Mouse (Mus musculus): ENCODE results near the gene Rtl5. TPM values are rescaled to one million over a fixed set of nuclear protein-coding genes. Genes with fewer than 3 reads are reported as not detected.

The Rtl5 gene
- polyA plus RNA-seq, 1 experiment from 2014 or later = 3.9 TPM

DNA sequence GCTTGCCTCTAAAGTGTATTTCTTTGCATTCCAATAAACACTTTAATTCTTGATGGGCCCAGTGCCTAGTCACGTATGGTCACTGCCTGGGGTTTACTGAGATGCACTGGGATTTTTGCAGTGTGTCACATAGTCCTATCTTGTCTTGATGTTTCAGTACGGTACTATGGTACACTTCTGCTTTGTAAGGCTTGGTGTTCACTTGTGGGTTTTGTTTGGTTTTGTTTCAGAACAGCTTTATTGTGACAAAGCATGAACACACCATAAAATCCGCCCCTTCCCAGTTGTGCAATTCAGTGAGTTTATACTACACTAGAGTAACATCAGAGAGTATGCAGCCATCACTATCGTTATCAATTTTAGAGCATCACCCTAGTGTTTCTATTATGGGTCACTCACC is 17.1 kb downstream of the Rtl5 start:
- Histone ChIP-seq H3K9ac (replicated peaks; ENCODE audit: low read depth, low read length) (no peak overlapping the region), H3K4me1 (ENCODE audit: control insufficient read depth, insufficient read depth, low read length) (no peaks in the 10 kb centered on the region), H3K4me2 (ENCODE audit: low read depth, low read length) (no peak overlapping the region), H3K27ac (ENCODE audit: low read depth, low read length) (no peak overlapping the region), H3K27me3 (ENCODE audit: control insufficient read depth, insufficient read depth, low read length) (no peaks in the 10 kb centered on the region), H3K9me3 (ENCODE audit: control insufficient read depth, low read length) (no peaks in the 10 kb centered on the region), H3K36me3 (ENCODE audit: control insufficient read depth, insufficient read depth, low read length) (no peaks in the 10 kb centered on the region), H3K4me3 (ENCODE audit: low read depth, low read length) (no peak overlapping the region)
- 83% methylated on average over 4 of the region's 4 CpGs for WGBS
- no peak for ATAC-seq (ENCODE audit: low read depth)

DNA sequence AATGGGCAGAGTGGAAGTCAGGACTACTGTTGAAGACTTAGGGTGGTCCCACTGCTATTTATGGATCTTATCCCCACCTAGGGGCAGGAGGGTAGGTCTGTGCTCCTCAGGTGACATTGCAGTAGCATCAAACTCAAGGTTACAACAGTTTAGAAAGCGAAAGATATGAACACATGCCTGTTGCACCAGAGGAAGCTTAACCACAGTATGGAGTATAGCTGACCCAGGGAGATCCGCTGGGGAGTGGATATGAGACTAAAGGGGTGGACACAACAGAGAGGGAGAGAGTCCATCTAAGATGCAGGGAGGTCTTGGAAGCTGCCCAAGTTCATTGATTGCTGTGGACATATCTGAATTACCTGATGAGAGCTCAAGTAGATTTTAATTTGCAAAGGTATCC is 17.7 kb downstream of the Rtl5 start:
- Histone ChIP-seq H3K4me1 (ENCODE audit: control insufficient read depth, insufficient read depth, low read length) (no peaks in the 10 kb centered on the region), H3K9ac (replicated peaks; ENCODE audit: low read depth, low read length) (no peak overlapping the region), H3K4me3 (ENCODE audit: low read depth, low read length) (no peak overlapping the region), H3K36me3 (ENCODE audit: control insufficient read depth, insufficient read depth, low read length) (no peaks in the 10 kb centered on the region), H3K27ac (ENCODE audit: low read depth, low read length) (no peak overlapping the region), H3K4me2 (ENCODE audit: low read depth, low read length) (no peak overlapping the region), H3K9me3 (ENCODE audit: control insufficient read depth, low read length) (no peaks in the 10 kb centered on the region), H3K27me3 (ENCODE audit: control insufficient read depth, insufficient read depth, low read length) (no peaks in the 10 kb centered on the region)
- ATAC-seq (ENCODE audit: low read depth) = no peak
- 87% methylated on average over 2 of the region's 2 CpGs for WGBS

DNA sequence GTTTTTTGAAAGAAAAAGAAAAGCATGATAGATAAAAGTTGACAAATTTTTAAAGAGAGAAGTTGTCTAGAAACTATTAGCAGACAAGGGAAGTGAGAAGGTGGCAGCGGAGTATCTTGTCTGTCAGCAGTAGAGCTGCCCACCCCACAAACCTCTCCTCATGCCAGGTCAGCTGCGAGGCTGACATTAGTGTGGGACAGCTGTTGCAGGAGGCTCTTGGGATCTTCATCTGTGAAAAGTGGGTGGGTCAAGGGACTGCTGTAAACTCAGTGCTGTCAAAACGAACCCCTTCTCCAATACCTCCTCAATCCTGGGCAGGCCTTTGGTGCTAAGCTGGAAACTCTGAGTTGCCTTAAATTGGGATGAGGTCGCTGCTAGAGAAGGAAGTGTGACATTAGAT is 19.9 kb downstream of the Rtl5 start:
- H3K4me1 ChIP-seq (ENCODE audit: control insufficient read depth, insufficient read depth, low read length) = no peaks in the 10 kb centered on the region
- no peaks in the 10 kb centered on the region for H3K36me3 ChIP-seq (ENCODE audit: control insufficient read depth, insufficient read depth, low read length)
- no peak overlapping the region for H3K9ac ChIP-seq (replicated peaks; ENCODE audit: low read depth, low read length)
- WGBS = 83% methylated on average over 4 of the region's 4 CpGs
- H3K4me3 ChIP-seq (ENCODE audit: low read depth, low read length) = no peak overlapping the region
- no peak overlapping the region for H3K4me2 ChIP-seq (ENCODE audit: low read depth, low read length)
- ATAC-seq (ENCODE audit: low read depth) = no peak
- H3K27ac ChIP-seq (ENCODE audit: low read depth, low read length) = no peak overlapping the region
- no peaks in the 10 kb centered on the region for H3K27me3 ChIP-seq (ENCODE audit: control insufficient read depth, insufficient read depth, low read length)
- no peaks in the 10 kb centered on the region for H3K9me3 ChIP-seq (ENCODE audit: control insufficient read depth, low read length)

DNA sequence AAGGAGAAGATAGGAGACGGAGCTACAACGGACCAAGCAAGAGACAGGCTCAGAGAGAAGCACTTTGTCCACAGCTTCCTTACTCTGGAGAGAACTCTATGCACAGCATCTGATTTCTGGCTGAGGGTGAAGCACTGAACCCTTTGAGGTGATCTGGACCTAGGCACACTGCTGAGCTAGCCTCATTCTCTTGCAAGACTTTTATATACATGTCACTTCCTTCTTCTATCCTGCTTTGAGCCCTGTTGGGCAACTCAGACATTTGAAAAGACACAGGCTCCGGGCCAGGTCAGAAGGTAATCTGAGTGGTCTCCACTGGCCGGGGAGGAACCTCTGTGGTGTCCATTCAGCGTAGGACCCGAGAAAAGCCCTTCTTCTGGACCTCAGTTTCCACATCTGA is 20.6 kb downstream of the Rtl5 start:
- WGBS = 84% methylated on average over 6 of the region's 6 CpGs
- Histone ChIP-seq H3K9me3 (ENCODE audit: control insufficient read depth, low read length) (no peaks in the 10 kb centered on the region), H3K4me3 (ENCODE audit: low read depth, low read length) (no peak overlapping the region), H3K4me2 (ENCODE audit: low read depth, low read length) (no peak overlapping the region), H3K27ac (ENCODE audit: low read depth, low read length) (no peak overlapping the region), H3K36me3 (ENCODE audit: control insufficient read depth, insufficient read depth, low read length) (no peaks in the 10 kb centered on the region), H3K9ac (replicated peaks; ENCODE audit: low read depth, low read length) (no peak overlapping the region), H3K27me3 (ENCODE audit: control insufficient read depth, insufficient read depth, low read length) (no peaks in the 10 kb centered on the region), H3K4me1 (ENCODE audit: control insufficient read depth, insufficient read depth, low read length) (no peaks in the 10 kb centered on the region)
- ATAC-seq (ENCODE audit: low read depth) = no peak

DNA sequence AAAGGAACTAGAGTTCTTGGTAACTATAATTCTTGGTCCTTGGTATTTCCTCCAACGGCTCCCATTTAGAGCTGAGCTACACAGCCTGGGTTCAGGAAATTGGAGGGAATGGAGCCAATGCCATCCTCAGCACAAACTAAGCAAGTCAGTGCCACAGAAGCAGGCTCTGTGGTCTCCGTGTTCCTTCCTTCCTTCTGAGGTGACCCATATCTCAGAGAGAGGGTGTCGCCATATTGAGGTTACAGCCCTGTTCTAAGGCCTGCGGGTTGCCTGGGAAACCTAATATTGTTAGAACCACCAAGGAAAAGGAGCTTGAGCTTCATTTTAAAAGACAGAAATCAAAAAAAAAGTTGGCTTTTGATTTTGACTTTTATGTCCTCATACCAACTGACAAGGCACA is 28.7 kb downstream of the Rtl5 start:
- WGBS = 90% methylated on average over 4 of the region's 4 CpGs
- no peak overlapping the region for H3K4me2 ChIP-seq (ENCODE audit: low read depth, low read length)
- no peak for ATAC-seq (ENCODE audit: low read depth)
- H3K4me1 ChIP-seq (ENCODE audit: control insufficient read depth, insufficient read depth, low read length) = no peaks in the 10 kb centered on the region
- no peaks in the 10 kb centered on the region for H3K27me3 ChIP-seq (ENCODE audit: control insufficient read depth, insufficient read depth, low read length)
- no peak overlapping the region for H3K27ac ChIP-seq (ENCODE audit: low read depth, low read length)
- H3K4me3 ChIP-seq (ENCODE audit: low read depth, low read length) = no peak overlapping the region
- H3K9me3 ChIP-seq (ENCODE audit: control insufficient read depth, low read length) = no peaks in the 10 kb centered on the region
- no peaks in the 10 kb centered on the region for H3K36me3 ChIP-seq (ENCODE audit: control insufficient read depth, insufficient read depth, low read length)
- no peak overlapping the region for H3K9ac ChIP-seq (replicated peaks; ENCODE audit: low read depth, low read length)

DNA sequence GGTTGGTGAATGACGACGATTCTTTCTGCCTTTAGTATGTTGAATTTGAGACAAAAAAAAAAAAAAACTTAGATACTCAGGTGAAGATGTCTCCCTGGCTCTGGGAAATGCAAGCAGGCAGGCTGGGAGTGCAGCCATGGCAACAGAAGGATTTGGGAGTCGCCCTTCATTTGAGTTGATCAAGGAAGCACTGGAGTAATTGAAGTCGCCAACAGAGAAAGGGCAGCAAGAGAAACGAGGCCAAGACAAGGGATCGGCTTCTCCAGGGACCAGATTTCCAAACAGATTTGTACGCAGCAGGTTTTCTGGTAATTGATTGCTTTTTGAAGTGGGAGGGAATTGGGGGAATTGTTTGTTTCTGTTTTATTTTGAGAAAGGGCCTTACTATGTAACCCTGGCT is 29.5 kb downstream of the Rtl5 start:
- WGBS = 69% methylated on average over 7 of the region's 7 CpGs
- ATAC-seq (ENCODE audit: low read depth) = no peak
- no peaks in the 10 kb centered on the region for H3K36me3 ChIP-seq (ENCODE audit: control insufficient read depth, insufficient read depth, low read length)
- H3K4me1 ChIP-seq (ENCODE audit: control insufficient read depth, insufficient read depth, low read length) = no peaks in the 10 kb centered on the region
- no peak overlapping the region for H3K27ac ChIP-seq (ENCODE audit: low read depth, low read length)
- no peak overlapping the region for H3K4me3 ChIP-seq (ENCODE audit: low read depth, low read length)
- no peak overlapping the region for H3K9ac ChIP-seq (replicated peaks; ENCODE audit: low read depth, low read length)
- H3K27me3 ChIP-seq (ENCODE audit: control insufficient read depth, insufficient read depth, low read length) = no peaks in the 10 kb centered on the region
- no peak overlapping the region for H3K4me2 ChIP-seq (ENCODE audit: low read depth, low read length)
- no peaks in the 10 kb centered on the region for H3K9me3 ChIP-seq (ENCODE audit: control insufficient read depth, low read length)

DNA sequence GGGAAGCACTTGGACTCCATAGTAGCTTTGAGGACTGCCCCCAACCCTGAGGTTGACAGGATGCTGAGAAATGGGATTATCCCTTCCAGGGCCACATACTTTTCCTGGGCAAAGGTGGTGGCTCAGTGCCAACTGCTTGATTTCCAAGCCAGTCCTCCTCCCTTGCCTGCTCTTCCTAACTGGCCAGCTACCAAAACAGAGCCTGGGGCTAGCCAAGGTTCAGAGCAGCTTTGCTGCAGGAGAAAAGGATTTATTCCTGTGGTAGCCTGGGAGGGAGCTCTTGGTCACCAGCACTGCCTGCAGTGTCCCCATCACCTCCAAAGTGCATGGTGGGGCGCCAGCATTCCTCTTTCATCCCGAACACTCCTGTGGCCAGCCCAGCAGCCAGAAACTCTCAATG is 33.6 kb downstream of the Rtl5 start:
- Histone ChIP-seq H3K9me3 (ENCODE audit: control insufficient read depth, low read length) (no peaks in the 10 kb centered on the region), H3K4me3 (ENCODE audit: low read depth, low read length) (no peak overlapping the region), H3K27ac (ENCODE audit: low read depth, low read length) (no peak overlapping the region), H3K36me3 (ENCODE audit: control insufficient read depth, insufficient read depth, low read length) (no peaks in the 10 kb centered on the region), H3K27me3 (ENCODE audit: control insufficient read depth, insufficient read depth, low read length) (no peaks in the 10 kb centered on the region), H3K9ac (replicated peaks; ENCODE audit: low read depth, low read length) (no peak overlapping the region), H3K4me1 (ENCODE audit: control insufficient read depth, insufficient read depth, low read length) (no peaks in the 10 kb centered on the region), H3K4me2 (ENCODE audit: low read depth, low read length) (no peak overlapping the region)
- 69% methylated on average over 2 of the region's 2 CpGs for WGBS
- ATAC-seq (ENCODE audit: low read depth) = no peak

DNA sequence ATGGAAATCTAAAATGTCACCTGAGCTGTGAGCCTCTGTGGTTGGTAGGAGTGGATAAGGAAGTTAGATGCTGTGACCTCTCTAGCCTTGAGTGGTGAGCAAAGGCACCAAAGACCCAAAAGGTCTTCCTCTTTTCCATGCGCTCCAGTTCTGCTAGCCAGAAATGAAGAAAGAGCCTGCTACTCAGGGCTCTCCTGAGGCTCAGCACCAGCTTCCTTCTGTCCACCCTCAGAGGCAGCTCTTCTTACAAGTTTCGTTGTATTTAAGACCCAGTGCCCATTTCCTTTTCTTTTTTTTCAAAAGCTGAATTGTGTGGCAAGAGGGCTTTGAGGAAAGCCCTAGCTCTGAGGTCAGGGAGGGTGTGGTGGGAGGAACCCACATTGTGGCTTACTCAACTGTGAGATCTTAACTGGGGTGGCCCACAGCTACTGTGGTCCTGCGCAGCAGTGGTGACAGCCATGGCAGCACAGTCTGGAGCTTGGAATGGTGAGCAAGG is 34.2 kb downstream of the Rtl5 start:
- 78% methylated on average over 3 of the region's 3 CpGs for WGBS
- no peaks in the 10 kb centered on the region for H3K27me3 ChIP-seq (ENCODE audit: control insufficient read depth, insufficient read depth, low read length)

DNA sequence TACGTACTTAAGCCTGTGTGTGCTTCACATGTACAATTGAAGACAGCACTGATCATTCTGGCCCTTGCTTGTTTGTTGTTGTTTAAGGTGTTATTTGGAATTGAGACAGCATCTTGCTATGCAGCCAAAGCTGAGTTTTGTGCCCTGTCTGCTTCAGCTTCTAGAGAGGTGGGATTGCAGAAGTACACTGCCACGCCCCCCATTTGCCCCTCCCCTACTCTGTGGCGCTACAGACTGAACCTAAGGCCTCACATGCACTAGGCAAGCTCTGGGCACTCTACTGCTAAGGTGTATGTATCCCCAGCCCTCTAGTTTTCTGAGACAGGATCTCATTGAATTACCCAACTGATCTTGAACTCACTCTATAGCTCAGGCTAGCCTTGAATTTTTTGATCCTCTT is 35.4 kb downstream of the Rtl5 start:
- WGBS = 61% methylated on average over 3 of the region's 3 CpGs
- H3K4me3 ChIP-seq (ENCODE audit: low read depth, low read length) = no peak overlapping the region
- H3K4me2 ChIP-seq (ENCODE audit: low read depth, low read length) = no peak overlapping the region
- no peak for ATAC-seq (ENCODE audit: low read depth)
- H3K27me3 ChIP-seq (ENCODE audit: control insufficient read depth, insufficient read depth, low read length) = no peaks in the 10 kb centered on the region
- no peaks in the 10 kb centered on the region for H3K9me3 ChIP-seq (ENCODE audit: control insufficient read depth, low read length)
- no peak overlapping the region for H3K27ac ChIP-seq (ENCODE audit: low read depth, low read length)
- no peaks in the 10 kb centered on the region for H3K4me1 ChIP-seq (ENCODE audit: control insufficient read depth, insufficient read depth, low read length)
- no peaks in the 10 kb centered on the region for H3K36me3 ChIP-seq (ENCODE audit: control insufficient read depth, insufficient read depth, low read length)
- H3K9ac ChIP-seq (replicated peaks; ENCODE audit: low read depth, low read length) = no peak overlapping the region

More for the DNA sequence above, 34.2 kb downstream of the Rtl5 start:
- no peak for ATAC-seq (ENCODE audit: low read depth)
- Histone ChIP-seq H3K4me2 (ENCODE audit: low read depth, low read length) (no peak overlapping the region), H3K4me3 (ENCODE audit: low read depth, low read length) (no peak overlapping the region), H3K27ac (ENCODE audit: low read depth, low read length) (no peak overlapping the region), H3K9me3 (ENCODE audit: control insufficient read depth, low read length) (no peaks in the 10 kb centered on the region), H3K9ac (replicated peaks; ENCODE audit: low read depth, low read length) (no peak overlapping the region), H3K4me1 (ENCODE audit: control insufficient read depth, insufficient read depth, low read length) (no peaks in the 10 kb centered on the region), H3K36me3 (ENCODE audit: control insufficient read depth, insufficient read depth, low read length) (no peaks in the 10 kb centered on the region)

DNA sequence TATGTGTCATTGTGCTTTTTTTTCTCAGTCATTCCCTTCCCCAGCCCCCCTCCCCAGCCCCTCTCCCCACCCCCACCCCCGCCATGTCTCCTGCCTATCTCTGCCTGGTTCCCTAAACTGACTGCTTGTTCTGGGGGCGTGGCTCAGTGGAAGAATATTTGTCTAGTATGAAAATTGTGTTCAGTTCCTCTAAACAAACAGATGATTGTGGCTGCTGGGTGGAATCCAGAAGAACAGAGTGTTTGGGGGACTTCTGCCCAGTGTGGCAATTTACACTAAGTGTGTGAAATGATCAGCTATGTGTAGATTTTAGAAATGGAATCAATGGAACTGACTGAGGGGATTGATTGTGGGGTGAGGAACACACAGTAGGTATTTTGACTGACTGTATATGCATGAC is 37.5 kb downstream of the Rtl5 start:
- H3K4me1 ChIP-seq (ENCODE audit: control insufficient read depth, insufficient read depth, low read length) = no peaks in the 10 kb centered on the region
- 80% methylated on average over 2 of the region's 2 CpGs for WGBS
- no peaks in the 10 kb centered on the region for H3K36me3 ChIP-seq (ENCODE audit: control insufficient read depth, insufficient read depth, low read length)
- H3K27ac ChIP-seq (ENCODE audit: low read depth, low read length) = no peak overlapping the region
- no peak for ATAC-seq (ENCODE audit: low read depth)
- no peak overlapping the region for H3K4me3 ChIP-seq (ENCODE audit: low read depth, low read length)
- H3K27me3 ChIP-seq (ENCODE audit: control insufficient read depth, insufficient read depth, low read length) = peaks cover 2% of the 10 kb centered on the region; the same call in 1 of the 2 replicates
- H3K9ac ChIP-seq (replicated peaks; ENCODE audit: low read depth, low read length) = no peak overlapping the region
- no peaks in the 10 kb centered on the region for H3K9me3 ChIP-seq (ENCODE audit: control insufficient read depth, low read length)
- H3K4me2 ChIP-seq (ENCODE audit: low read depth, low read length) = no peak overlapping the region

Data from neural tube, embryonic 14.5 days (tissue).